Mouse (Mus musculus) ES-Bruce4 (cell line): Measurements from ENCODE around the gene Sdc1. TPM values are rescaled to one million over a fixed set of nuclear protein-coding genes. Genes with fewer than 3 reads are reported as not detected.

Source experiments
- H3K27ac ChIP-seq: 2 replicates; pipeline ENCODE4 v1.5.1; 2012; ENCODE audit warnings: low read length, inconsistent platforms; ENCODE audit not compliant: insufficient read depth
- H3K27me3 ChIP-seq: 2 replicates; pipeline ENCODE4 v1.6.1; 2012; ENCODE audit warnings: mild to moderate bottlenecking, low read length, inconsistent platforms; ENCODE audit not compliant: control insufficient read depth, poor library complexity, insufficient read depth, severe bottlenecking
- H3K36me3 ChIP-seq: 2 replicates; pipeline ENCODE4 v1.6.1; 2012; ENCODE audit warnings: inconsistent platforms, mild to moderate bottlenecking, low read length, moderate library complexity; ENCODE audit not compliant: control insufficient read depth, poor library complexity, insufficient read depth, severe bottlenecking
- H3K4me1 ChIP-seq: one replicate; pipeline ENCODE4 v1.8.1; 2011; ENCODE audit warnings: low read length; ENCODE audit not compliant: control insufficient read depth, insufficient read depth
- H3K4me3 ChIP-seq: 2 replicates; pipeline ENCODE4 v1.5.1; 2011; ENCODE audit warnings: low read depth, mild to moderate bottlenecking, low read length
- H3K9ac ChIP-seq: 2 replicates; pipeline ENCODE4 v1.6.1; 2012; ENCODE audit warnings: low read depth, mild to moderate bottlenecking, inconsistent platforms; ENCODE audit not compliant: poor library complexity, severe bottlenecking
- H3K9me3 ChIP-seq: replicated peaks from 2 replicates; pipeline ENCODE4 v1.6.1; 2012; ENCODE audit warnings: mild to moderate bottlenecking, low read length, inconsistent platforms; ENCODE audit not compliant: control insufficient read depth, poor library complexity, insufficient read depth, severe bottlenecking
- CTCF ChIP-seq: IDR thresholded peaks from one replicate; pipeline ENCODE4 v1.8.1; 2011; ENCODE audit warnings: low read depth, low read length
- EP300 ChIP-seq: IDR thresholded peaks from 2 replicates; pipeline ENCODE4 v1.6.1; 2011; ENCODE audit warnings: low read depth, low read length; ENCODE audit not compliant: insufficient read depth
- POLR2A ChIP-seq: IDR thresholded peaks from one replicate; pipeline ENCODE4 v1.8.1; 2011; ENCODE audit warnings: low read length; ENCODE audit not compliant: insufficient read depth
- polyA plus RNA-seq: library from polyadenylated mRNA; stranded (reverse); fragments of >200 nt; gene quantifications from 2 replicates; pipeline ENCODE4 v1.2.4, GENCODE M21; 2011; ENCODE audit warnings: low read depth; ENCODE audit not compliant: missing spikeins, insufficient read depth, insufficient read length

The Sdc1 gene
- polyA plus RNA-seq, 1 experiment = 41.8 TPM

GRCm38 (mm10) chr12:8759115-8759514 is 12.0 kb upstream of the Sdc1 start:
- no peaks in the 10 kb centered on the region for H3K27me3 ChIP-seq
- H3K4me1 ChIP-seq = peaks cover 1% of the 10 kb centered on the region
- no peak overlapping the region for H3K9ac ChIP-seq
- no peak overlapping the region for H3K4me3 ChIP-seq
- peaks cover 5% of the 10 kb centered on the region; the same call in 1 of the 2 replicates for H3K9me3 ChIP-seq
- H3K27ac ChIP-seq = no peak overlapping the region
- no peaks in the 10 kb centered on the region; the same call in 1 of the 2 replicates for H3K36me3 ChIP-seq
- TF ChIP-seq EP300 (no peak), POLR2A (no peak), CTCF (no peak)

GRCm38 (mm10) chr12:8759779-8760178 is 11.3 kb upstream of the Sdc1 start:
- H3K4me1 ChIP-seq = peaks cover 1% of the 10 kb centered on the region
- H3K27ac ChIP-seq = no peak overlapping the region
- H3K9ac ChIP-seq = no peak overlapping the region
- H3K9me3 ChIP-seq = peaks cover 5% of the 10 kb centered on the region; the same call in 1 of the 2 replicates
- no peaks in the 10 kb centered on the region for H3K27me3 ChIP-seq
- H3K4me3 ChIP-seq = no peak overlapping the region
- H3K36me3 ChIP-seq = no peaks in the 10 kb centered on the region
- no peak for TF ChIP-seq CTCF

- Histone ChIP-seq H3K9me3 (peaks cover 5% of the 10 kb centered on the region; the same call in 1 of the 2 replicates), H3K4me1 (peaks cover 1% of the 10 kb centered on the region), H3K27ac (no peak overlapping the region), H3K4me3 (no peak overlapping the region), H3K27me3 (no peaks in the 10 kb centered on the region), H3K9ac (no peak overlapping the region), H3K36me3 (no peaks in the 10 kb centered on the region)
- TF ChIP-seq EP300 (no peak), POLR2A (no peak), CTCF (no peak)
These were observed 10.6 kb upstream of the Sdc1 start for GRCm38 (mm10) chr12:8760561-8760960.

- H3K4me1 ChIP-seq = peaks cover 1% of the 10 kb centered on the region
- H3K4me3 ChIP-seq = no peak overlapping the region
- no peaks in the 10 kb centered on the region for H3K27me3 ChIP-seq
- H3K9ac ChIP-seq = no peak overlapping the region
- no peak overlapping the region for H3K27ac ChIP-seq
- H3K36me3 ChIP-seq = no peaks in the 10 kb centered on the region
- TF ChIP-seq EP300 = no peak
- TF ChIP-seq CTCF = no peak
- no peak for TF ChIP-seq POLR2A
- H3K9me3 ChIP-seq = peaks cover 5% of the 10 kb centered on the region; the same call in 1 of the 2 replicates
These were observed 10.1 kb upstream of the Sdc1 start for GRCm38 (mm10) chr12:8761058-8761457.

GRCm38 (mm10) chr12:8762667-8763066 is 8.5 kb upstream of the Sdc1 start:
- TF ChIP-seq CTCF (peak; percentile 42), EP300 (no peak)
- no peak overlapping the region for H3K4me3 ChIP-seq

GRCm38 (mm10) chr12:8764221-8764930 is 6.7 kb upstream of the Sdc1 start:
- Histone ChIP-seq H3K9me3 (no peaks in the 10 kb centered on the region), H3K4me3 (no peak overlapping the region), H3K9ac (no peak overlapping the region), H3K36me3 (no peaks in the 10 kb centered on the region), H3K27me3 (no peaks in the 10 kb centered on the region), H3K4me1 (no peaks in the 10 kb centered on the region), H3K27ac (no peak overlapping the region)
- TF ChIP-seq EP300 (no peak), CTCF (no peak), POLR2A (no peak)

More at GRCm38 (mm10) chr12:8762667-8763066, 8.5 kb upstream of the Sdc1 start:
- no peak overlapping the region for H3K27ac ChIP-seq
- H3K27me3 ChIP-seq = no peaks in the 10 kb centered on the region
- H3K4me1 ChIP-seq = peaks cover 1% of the 10 kb centered on the region
- no peaks in the 10 kb centered on the region for H3K36me3 ChIP-seq
- H3K9ac ChIP-seq = no peak overlapping the region
- H3K9me3 ChIP-seq = peaks cover 5% of the 10 kb centered on the region; the same call in 1 of the 2 replicates
